Mouse (Mus musculus) heart, adult 9 months (tissue): ENCODE results near the gene Rev1.
"Not testable (repeated sequence)": the region's sequence is repeated elsewhere in the genome, so short reads cannot be mapped to it uniquely, and the experiment has no call there.

Source experiments
- DNase-seq, 2 experiments: peaks; one replicate each; pipeline ENCODE4 v3.0.0; 2022; ENCODE audit warnings: low spot score in 2 of 2

Rev1 gene

DNA sequence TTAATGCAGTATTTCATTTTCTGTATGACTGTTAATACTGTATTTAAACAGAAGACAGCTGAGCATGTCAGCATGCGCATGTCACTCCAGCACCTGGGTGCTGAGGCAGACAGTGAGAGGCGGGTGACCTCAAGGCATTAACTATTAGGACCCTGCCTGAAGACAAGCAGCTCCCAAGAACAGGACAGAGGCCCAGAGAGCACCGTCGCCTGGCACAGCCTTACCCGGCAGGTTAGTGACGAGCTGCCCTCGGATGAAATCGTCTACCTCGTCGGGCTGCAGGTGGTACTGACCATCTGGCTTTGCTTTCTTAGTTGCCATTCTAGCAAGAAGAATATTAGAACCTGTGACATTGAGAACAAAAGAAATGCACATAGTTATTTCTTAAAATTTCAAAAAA lies 62.3 kb downstream of the Rev1 start:
- no peak for DNase-seq

- DNase-seq: not testable (repeated sequence)
Measured at GRCm38 (mm10) chr1:38062156-38062555, 67.4 kb downstream of the Rev1 start.

DNA sequence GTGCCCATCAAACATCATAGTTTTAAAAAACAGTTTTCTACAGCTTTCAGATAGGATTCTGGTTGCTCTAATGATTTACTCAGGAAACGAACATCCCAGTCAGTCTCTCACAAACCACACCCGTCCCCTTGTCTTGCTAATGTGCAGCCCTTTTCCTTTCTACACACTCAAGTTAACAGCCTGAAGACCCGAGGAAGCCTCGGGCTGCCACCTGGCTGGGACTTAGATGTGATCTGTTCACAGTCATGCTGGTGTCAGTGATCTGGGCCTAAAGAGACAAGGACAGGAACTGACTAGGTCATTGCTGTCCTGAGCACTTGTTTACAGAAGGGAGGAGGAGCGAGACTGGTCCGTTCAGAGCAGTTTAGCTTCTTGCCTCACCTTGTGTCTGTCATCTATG lies 71.2 kb downstream of the Rev1 start:
- no peak for DNase-seq

DNA sequence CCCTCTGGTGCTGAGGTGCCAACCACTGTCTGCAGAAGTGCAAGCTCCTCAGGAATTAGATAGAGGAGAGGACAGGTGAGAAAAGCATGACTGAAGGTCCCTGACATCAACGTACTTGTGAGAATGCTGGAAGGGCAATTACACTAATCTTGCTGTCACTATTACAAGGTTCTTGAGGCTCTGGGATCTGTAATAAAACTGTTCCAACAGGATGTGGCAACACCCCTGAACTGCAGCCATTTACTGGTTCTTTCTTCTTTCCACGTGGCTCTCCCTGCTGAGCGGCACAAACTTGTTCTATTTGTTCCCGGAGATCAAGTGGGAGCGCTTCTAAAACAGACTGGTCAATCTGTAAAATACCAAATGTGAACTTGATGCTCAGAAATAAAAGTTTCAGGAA lies 74.4 kb downstream of the Rev1 start:
- no peak for DNase-seq

DNA sequence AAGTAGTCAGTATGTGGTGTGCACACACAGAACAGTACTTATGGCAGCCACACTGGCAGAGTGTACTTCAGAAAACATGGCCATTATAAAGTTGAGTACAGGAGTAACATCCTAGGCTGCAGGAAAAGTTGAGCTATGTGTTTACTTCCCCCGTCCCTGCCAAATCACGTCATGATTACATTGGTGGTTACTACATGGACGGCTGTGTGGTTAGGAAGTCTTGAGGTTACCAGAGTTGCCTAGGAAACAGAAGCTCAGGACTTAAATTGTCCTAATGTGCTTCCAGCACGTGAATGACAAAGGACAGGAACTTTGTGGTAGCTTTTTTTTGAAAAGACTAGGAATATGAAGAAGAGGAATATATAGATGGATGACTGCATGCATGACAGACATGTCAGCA lies 80.0 kb downstream of the Rev1 start:
- DNase-seq: no peak

GRCm38 (mm10) chr1:38048121-38048520 lies 81.5 kb downstream of the Rev1 start:
- no peak for DNase-seq

- no peak for DNase-seq
Measured at GRCm38 (mm10) chr1:38038898-38039297, 90.7 kb downstream of the Rev1 start.

- DNase-seq: no peak
Measured at GRCm38 (mm10) chr1:38037375-38037774, 92.2 kb downstream of the Rev1 start.

DNA sequence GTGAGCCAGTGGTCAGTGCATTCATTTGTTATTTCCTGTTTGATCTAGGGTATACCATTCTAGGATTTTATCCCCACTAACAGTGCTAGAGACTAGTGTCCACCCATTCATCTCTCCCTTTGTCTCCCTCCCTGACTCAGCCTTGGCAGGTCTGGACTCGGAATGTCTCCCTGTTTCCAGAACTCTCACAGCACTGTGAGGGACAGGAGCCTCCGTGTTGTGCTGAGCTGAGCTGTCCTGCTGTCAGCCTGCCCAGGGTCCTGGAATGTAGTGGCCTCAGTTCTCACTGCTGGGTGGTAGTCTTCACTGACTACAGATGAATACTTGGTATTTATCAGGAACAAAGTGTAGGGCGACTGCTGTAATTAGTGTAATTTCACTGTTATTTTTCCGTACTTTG lies 94.1 kb downstream of the Rev1 start:
- DNase-seq: no peak

GRCm38 (mm10) chr1:38031391-38031790 lies 98.2 kb downstream of the Rev1 start:
- DNase-seq: no peak

- DNase-seq: no peak
Measured at GRCm38 (mm10) chr1:38027301-38027700, 102.3 kb downstream of the Rev1 start.

GRCm38 (mm10) chr1:38014551-38015203 lies 114.9 kb downstream of the Rev1 start:
- DNase-seq: no peak

- no peak for DNase-seq
Measured at GRCm38 (mm10) chr1:38012509-38012908, 117.1 kb downstream of the Rev1 start.

GRCm38 (mm10) chr1:38012104-38012503 lies 117.5 kb downstream of the Rev1 start:
- peak in 1 of 2 experiments; percentile 34 for DNase-seq

- DNase-seq: no peak
Measured at GRCm38 (mm10) chr1:38011647-38012046, 118.0 kb downstream of the Rev1 start.

DNA sequence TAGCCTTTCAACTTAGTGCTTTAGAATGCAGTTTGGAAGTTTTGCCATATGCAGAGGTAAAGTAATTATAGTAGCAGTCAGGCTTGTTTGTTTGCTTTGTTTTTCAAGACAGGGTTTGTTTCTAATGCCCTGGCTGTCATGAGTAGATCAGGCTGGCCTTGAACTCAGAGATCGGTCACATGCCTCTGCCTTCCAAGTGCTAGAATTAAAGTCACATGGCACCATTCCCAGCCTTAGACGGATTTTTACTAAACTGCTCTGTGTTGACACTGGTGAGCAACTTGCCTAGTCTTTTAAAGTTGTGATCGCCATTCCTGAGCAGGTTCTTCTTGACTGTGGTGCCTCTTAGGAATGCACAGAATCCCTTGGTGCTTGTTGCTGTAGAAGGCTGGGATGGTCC lies 122.9 kb downstream of the Rev1 start:
- DNase-seq: no peak

DNA sequence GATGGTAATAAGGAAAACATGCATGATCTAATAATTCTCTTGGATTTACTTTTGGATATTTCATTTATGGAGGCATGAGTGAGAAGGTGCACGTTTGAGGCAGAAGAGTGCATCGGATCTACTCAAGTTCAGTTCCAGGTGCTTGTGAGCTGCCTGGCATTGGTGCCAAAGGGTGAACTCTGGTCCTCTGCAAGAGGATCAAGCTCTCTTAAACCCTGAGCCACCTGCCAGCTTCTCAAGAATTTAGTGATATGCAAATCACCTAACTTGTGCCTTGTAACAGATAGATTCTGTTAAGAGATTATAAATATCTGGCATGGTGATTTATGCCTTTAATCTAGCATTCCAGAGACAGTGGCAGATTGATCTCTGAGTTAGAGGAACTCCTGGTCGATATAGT lies 126.6 kb downstream of the Rev1 start:
- no peak for DNase-seq
